Mouse (Mus musculus): ENCODE results near the gene BC003965.

Gene BC003965

GRCm38 (mm10) chr17:25184129-25184691, at the start of gene BC003965:
TSS of gene BC003965 (plus strand) at chr17:25184554.
- peak; percentile 99 for DNase-seq (ENCODE audit: low spot score)

- DNase-seq (ENCODE audit: low spot score): no peak
These were observed 48.7 kb upstream of the BC003965 start for GRCm38 (mm10) chr17:25135622-25136021.

- no peak for DNase-seq (ENCODE audit: low spot score)
These were observed 45.6 kb upstream of the BC003965 start for GRCm38 (mm10) chr17:25138803-25139202.

GRCm38 (mm10) chr17:25139960-25140359, 44.4 kb upstream of the BC003965 start:
- peak; percentile 7 for DNase-seq (ENCODE audit: low spot score)

- no peak for DNase-seq (ENCODE audit: low spot score)
These were observed 22.2 kb upstream of the BC003965 start, which contains the start of gene Ccdc154 for GRCm38 (mm10) chr17:25162161-25162560. TSS of gene Ccdc154 (plus strand) at chr17:25162461.

GRCm38 (mm10) chr17:25163387-25163786, 21.0 kb upstream of the BC003965 start:
- DNase-seq (ENCODE audit: low spot score): no peak

- DNase-seq (ENCODE audit: low spot score): no peak
These were observed 19.6 kb upstream of the BC003965 start for GRCm38 (mm10) chr17:25164770-25165169.

GRCm38 (mm10) chr17:25165970-25166671, 18.2 kb upstream of the BC003965 start:
- DNase-seq (ENCODE audit: low spot score): no peak

GRCm38 (mm10) chr17:25169706-25170105, 14.6 kb upstream of the BC003965 start:
- DNase-seq (ENCODE audit: low spot score): no peak

GRCm38 (mm10) chr17:25172558-25172957, 11.8 kb upstream of the BC003965 start:
- no peak for DNase-seq (ENCODE audit: low spot score)

- no peak for DNase-seq (ENCODE audit: low spot score)
These were observed 8.9 kb upstream of the BC003965 start, which contains the start of gene Gm38655 for GRCm38 (mm10) chr17:25175411-25175810. TSS of gene Gm38655 (minus strand) at chr17:25175471.

GRCm38 (mm10) chr17:25183232-25183631, 1.1 kb upstream of the BC003965 start:
- DNase-seq (ENCODE audit: low spot score): peak; percentile 3

GRCm38 (mm10) chr17:25184961-25185360, 607 bp downstream of the BC003965 start:
- peak; percentile 3 for DNase-seq (ENCODE audit: low spot score)

GRCm38 (mm10) chr17:25187784-25188149, 3.4 kb downstream of the BC003965 start:
- no peak for DNase-seq (ENCODE audit: low spot score)

GRCm38 (mm10) chr17:25188150-25189031, 4.0 kb downstream of the BC003965 start, which contains the start of gene Unkl:
TSS of gene Unkl (plus strand) at chr17:25188397.
- peak; percentile 73 for DNase-seq (ENCODE audit: low spot score)

GRCm38 (mm10) chr17:25189091-25189490, 4.7 kb downstream of the BC003965 start:
- no peak for DNase-seq (ENCODE audit: low spot score)

- no peak for DNase-seq (ENCODE audit: low spot score)
These were observed 18.0 kb downstream of the BC003965 start for GRCm38 (mm10) chr17:25202401-25202800.

GRCm38 (mm10) chr17:25210006-25210405, 25.7 kb downstream of the BC003965 start:
- no peak for DNase-seq (ENCODE audit: low spot score)

GRCm38 (mm10) chr17:25210680-25211466, 26.5 kb downstream of the BC003965 start:
- DNase-seq (ENCODE audit: low spot score): no peak

- no peak for DNase-seq (ENCODE audit: low spot score)
These were observed 27.4 kb downstream of the BC003965 start for GRCm38 (mm10) chr17:25211705-25212104.

- DNase-seq (ENCODE audit: low spot score): no peak
These were observed 31.1 kb downstream of the BC003965 start for GRCm38 (mm10) chr17:25215431-25215830.

- DNase-seq (ENCODE audit: low spot score): no peak
These were observed 34.6 kb downstream of the BC003965 start for GRCm38 (mm10) chr17:25218967-25219366.
